Mouse (Mus musculus) cortical plate, adult 2 months (tissue): ENCODE results near the gene Actl11. TPM values are rescaled to one million over a fixed set of nuclear protein-coding genes. Genes with fewer than 3 reads are reported as not detected.

Source experiments
- H3K27ac ChIP-seq: fragments of 200-500 bp; 2 replicates; pipeline ENCODE4 v1.5.1; 2012; ENCODE audit warnings: low read length, control low read depth, inconsistent platforms; ENCODE audit not compliant: insufficient read depth
- H3K4me1 ChIP-seq: fragments of 200-500 bp; 2 replicates; pipeline ENCODE4 v1.6.1; 2011; ENCODE audit warnings: low read length; ENCODE audit not compliant: control insufficient read depth, insufficient read depth
- H3K4me3 ChIP-seq: fragments of 200-500 bp; 2 replicates; pipeline ENCODE4 v1.5.1; 2011; ENCODE audit warnings: mild to moderate bottlenecking, low read length, control low read depth; ENCODE audit not compliant: insufficient read depth
- CTCF ChIP-seq: fragments of 200-500 bp; IDR thresholded peaks from 2 replicates; pipeline ENCODE4 v1.5.1; 2011; ENCODE audit warnings: mild to moderate bottlenecking, control low read depth, low read length; ENCODE audit not compliant: insufficient read depth; ENCODE audit errors: extremely low read depth
- POLR2A ChIP-seq: fragments of 200-500 bp; IDR thresholded peaks from 2 replicates; pipeline ENCODE4 v1.6.1; 2011; ENCODE audit warnings: mild to moderate bottlenecking, low read length, control low read depth; ENCODE audit not compliant: insufficient read depth; ENCODE audit errors: extremely low read depth
- polyA plus RNA-seq: library from polyadenylated mRNA; depleted of rRNA; stranded (reverse); fragments of >200 nt; gene quantifications from 2 replicates; pipeline ENCODE4 v1.2.3, GENCODE M21; 2012; rRNA removed

Gene Actl11
- polyA plus RNA-seq, 1 experiment, result not detected

- Histone ChIP-seq H3K4me3 (no peak overlapping the region), H3K4me1 (no peaks in the 10 kb centered on the region), H3K27ac (no peak overlapping the region)
- TF ChIP-seq POLR2A (no peak), CTCF (no peak)
Observed at GRCm38 (mm10) chr9:107971690-107972541, 43.6 kb downstream of the Actl11 start.

- Histone ChIP-seq H3K27ac (no peak overlapping the region), H3K4me3 (no peak overlapping the region), H3K4me1 (no peaks in the 10 kb centered on the region)
- TF ChIP-seq POLR2A, result no peak
- TF ChIP-seq CTCF, result no peak
Observed at GRCm38 (mm10) chr9:107974491-107975171, 46.4 kb downstream of the Actl11 start.

GRCm38 (mm10) chr9:107975399-107976386 is 47.4 kb downstream of the Actl11 start, which contains the start of gene Uba7:
Gene Uba7, plus strand, starts transcription at chr9:107975505.
- Histone ChIP-seq H3K4me3 (no peak within 1 kb of the TSS; the same call in 1 of the 2 replicates), H3K4me1 (no peaks in the 10 kb centered on the region), H3K27ac (no peak within 1 kb of the TSS; the same call in 1 of the 2 replicates)
- TF ChIP-seq POLR2A, result no peak

- Histone ChIP-seq H3K27ac (no peak overlapping the region), H3K4me3 (no peak overlapping the region), H3K4me1 (peaks cover 8% of the 10 kb centered on the region)
- no peak for TF ChIP-seq CTCF
- no peak for TF ChIP-seq POLR2A
Observed at GRCm38 (mm10) chr9:107978815-107979214, 50.5 kb downstream of the Actl11 start.

Other genes starting within 250 kb of the Actl11 start
- gene Gnat1, start 248.8 kb upstream of the Actl11 start, polyA plus RNA-seq, result 0.40 and 0.42 TPM in 2 replicates
- gene Sema3f, start 218.0 kb upstream of the Actl11 start, polyA plus RNA-seq, result 29.1 and 30.1 TPM in 2 replicates
- 138 and 156 TPM in 2 replicates for gene Rbm5, start 157.5 kb upstream of the Actl11 start, polyA plus RNA-seq
- 60.7 and 62.5 TPM in 2 replicates for gene Rbm6, start 55.2 kb upstream of the Actl11 start, polyA plus RNA-seq
- 29.4 and 31.2 TPM in 2 replicates for gene Mon1a, start 40.3 kb upstream of the Actl11 start, polyA plus RNA-seq
- 2.0 and 2.4 TPM in 2 replicates for gene Mst1r, start 21.6 kb upstream of the Actl11 start, polyA plus RNA-seq
- gene Camkv, start 7.2 kb downstream of the Actl11 start, polyA plus RNA-seq, result 459 and 489 TPM in 2 replicates
- gene Traip, start 21.7 kb downstream of the Actl11 start, polyA plus RNA-seq, result 11.1 and 15.7 TPM in 2 replicates
- 13.5 and 14.9 TPM in 2 replicates for gene Uba7, start 47.0 kb downstream of the Actl11 start, polyA plus RNA-seq
- gene Gm20661, start 54.6 kb downstream of the Actl11 start, polyA plus RNA-seq, result 0.15 and 0.35 TPM in 2 replicates
- 4.8 and 7.4 TPM in 2 replicates for gene Inka1, start 57.4 kb downstream of the Actl11 start, polyA plus RNA-seq
- gene Cdhr4, start 64.0 kb downstream of the Actl11 start, polyA plus RNA-seq, result 1.9 and 4.2 TPM in 2 replicates
- 4.5 and 5.6 TPM in 2 replicates for gene Gm20662, start 67.9 kb downstream of the Actl11 start, polyA plus RNA-seq
- gene Ip6k1, start 74.0 kb downstream of the Actl11 start, polyA plus RNA-seq, result 180 and 186 TPM in 2 replicates
- 14.4 and 14.5 TPM in 2 replicates for gene Gmppb, start 120.8 kb downstream of the Actl11 start, polyA plus RNA-seq
- gene Amigo3, start 124.7 kb downstream of the Actl11 start, polyA plus RNA-seq, result 1.6 and 1.7 TPM in 2 replicates
- gene Mst1, start 152.0 kb downstream of the Actl11 start, polyA plus RNA-seq, result 0.10 TPM in 1 of 2 replicates, not detected in the other
- 76.2 and 82.3 TPM in 2 replicates for gene Rnf123, start 154.9 kb downstream of the Actl11 start, polyA plus RNA-seq
- 26.1 TPM in 2 replicates for gene Apeh, start 166.1 kb downstream of the Actl11 start, polyA plus RNA-seq